Mouse (Mus musculus) forebrain, embryonic 16.5 days (tissue): ENCODE measurements at regions not wholly inside any gene's neighbourhood (a gene's known extent, or its start where the extent isn't known, plus 50 kb on each side); places are given as distances from the start of the nearest gene placed in this dataset.

ENCODE experiments used
- ATAC-seq: fragments of 200-750 bp; cut with Nextera tagmentation; 2 replicates; pipeline ENCODE4 v1.8.0; 2017; ENCODE audit warnings: mild to moderate bottlenecking, moderate library complexity
- H3K27ac ChIP-seq: fragments of 300-500 bp; sonication (generic); 2 replicates; pipeline ENCODE4 v1.5.1; 2014; ENCODE audit warnings: low read length, control low read depth
- H3K27me3 ChIP-seq: fragments of 300-500 bp; sonication (generic); replicated peaks from 2 replicates; pipeline ENCODE4 v1.6.1; 2014; ENCODE audit warnings: low read length; ENCODE audit not compliant: control insufficient read depth, insufficient read depth
- H3K36me3 ChIP-seq: fragments of 300-500 bp; sonication (generic); 2 replicates; pipeline ENCODE4 v1.6.1; 2014; ENCODE audit not compliant: control insufficient read depth, insufficient read depth
- H3K4me1 ChIP-seq: fragments of 300-500 bp; sonication (generic); replicated peaks from 2 replicates; pipeline ENCODE4 v1.6.1; 2014; ENCODE audit warnings: low read length; ENCODE audit not compliant: control insufficient read depth, insufficient read depth
- H3K4me2 ChIP-seq: fragments of 300-500 bp; sonication (generic); 2 replicates; pipeline ENCODE4 v1.6.1; 2014; ENCODE audit warnings: mild to moderate bottlenecking, low read length, control low read depth
- H3K4me3 ChIP-seq: fragments of 300-500 bp; sonication (generic); replicated peaks from 2 replicates; pipeline ENCODE4 v1.5.1; 2014; ENCODE audit warnings: mild to moderate bottlenecking, low read length, control low read depth
- H3K9ac ChIP-seq: fragments of 300-500 bp; sonication (generic); replicated peaks from 2 replicates; pipeline ENCODE4 v1.6.1; 2014; ENCODE audit warnings: low read depth, low read length, control low read depth
- H3K9me3 ChIP-seq: fragments of 300-500 bp; sonication (generic); 2 replicates; pipeline ENCODE4 v1.6.1; 2016; ENCODE audit warnings: low read length; ENCODE audit not compliant: control insufficient read depth
- WGBS: fragments of 180-500 bp; shearing (Covaris S2); extraction: QIAGEN DNeasy Blood & Tissue Kit; methylation state at CpG from one replicate; pipeline ENCODE4 v1.1.7; 2014; 5-methylcytosine and 5-hydroxymethylcytosine counted together

- Histone ChIP-seq H3K9me3 (no peaks in the 10 kb centered on the region), H3K4me1 (no peaks in the 10 kb centered on the region), H3K27ac (no peak overlapping the region), H3K4me2 (no peak overlapping the region), H3K4me3 (no peak overlapping the region), H3K9ac (no peak overlapping the region), H3K27me3 (no peaks in the 10 kb centered on the region), H3K36me3 (no peaks in the 10 kb centered on the region)
- ATAC-seq: no peak
- 63% methylated on average over 1 of the region's 1 CpGs for WGBS
These were observed 327.0 kb upstream of the Bche start for GRCm38 (mm10) chr3:74035200-74035599.

- no peak overlapping the region for H3K27ac ChIP-seq
- no peaks in the 10 kb centered on the region for H3K36me3 ChIP-seq
- no peaks in the 10 kb centered on the region for H3K9me3 ChIP-seq
- H3K4me3 ChIP-seq: no peak overlapping the region
- peak; percentile 55; the same call in 1 of the 2 replicates for ATAC-seq
- no peak overlapping the region for H3K9ac ChIP-seq
- WGBS: 67% methylated on average over 2 of the region's 2 CpGs
- no peak overlapping the region for H3K4me2 ChIP-seq
- no peaks in the 10 kb centered on the region for H3K27me3 ChIP-seq
- H3K4me1 ChIP-seq: no peaks in the 10 kb centered on the region
These were observed 311.3 kb upstream of the Bche start for GRCm38 (mm10) chr3:74019501-74019900.
